Mouse (Mus musculus): ENCODE results near the gene Usp10. TPM values are rescaled to one million over a fixed set of nuclear protein-coding genes. Genes with fewer than 3 reads are reported as not detected.

Usp10 gene
- polyA plus RNA-seq, 1 experiment from 2014 or later, result 40.8 TPM

- H3K4me3 ChIP-seq (ENCODE audit: inconsistent target), result no peak overlapping the region
Observed at GRCm38 (mm10) chr8:120000461-120000860, 90.3 kb downstream of the Usp10 start.

GRCm38 (mm10) chr8:120001712-120002111 is 91.6 kb downstream of the Usp10 start:
- WGBS (ENCODE audit: missing documents), result 91% methylated on average over 7 of the region's 7 CpGs
- Histone ChIP-seq H3K79me2 (ENCODE audit: inconsistent target) (no peaks in the 10 kb centered on the region), H3K27ac (no peak overlapping the region), H3K36me3 (ENCODE audit: inconsistent target) (no peaks in the 10 kb centered on the region), H3K4me3 (ENCODE audit: inconsistent target) (no peak overlapping the region)

More at GRCm38 (mm10) chr8:120000461-120000860, 90.3 kb downstream of the Usp10 start:
- no peak overlapping the region for H3K27ac ChIP-seq
- H3K79me2 ChIP-seq (ENCODE audit: inconsistent target), result no peaks in the 10 kb centered on the region
- H3K36me3 ChIP-seq (ENCODE audit: inconsistent target), result no peaks in the 10 kb centered on the region
- WGBS (ENCODE audit: missing documents), result 91% methylated on average over 7 of the region's 8 CpGs

- WGBS (ENCODE audit: missing documents), result 90% methylated on average over 9 of the region's 9 CpGs
- Histone ChIP-seq H3K79me2 (ENCODE audit: inconsistent target) (no peaks in the 10 kb centered on the region), H3K27ac (no peak overlapping the region), H3K36me3 (ENCODE audit: inconsistent target) (no peaks in the 10 kb centered on the region), H3K4me3 (ENCODE audit: inconsistent target) (no peak overlapping the region)
Observed at GRCm38 (mm10) chr8:120002348-120002747, 92.2 kb downstream of the Usp10 start.

- 82% methylated on average over 14 of the region's 14 CpGs for WGBS (ENCODE audit: missing documents)
- no peak overlapping the region for H3K4me3 ChIP-seq (ENCODE audit: inconsistent target)
- H3K79me2 ChIP-seq (ENCODE audit: inconsistent target), result no peaks in the 10 kb centered on the region
- no peaks in the 10 kb centered on the region for H3K36me3 ChIP-seq (ENCODE audit: inconsistent target)
- H3K27ac ChIP-seq, result no peak overlapping the region
Observed at GRCm38 (mm10) chr8:120004154-120004702, 94.1 kb downstream of the Usp10 start.

GRCm38 (mm10) chr8:120004705-120005381 is 94.7 kb downstream of the Usp10 start:
- no peak overlapping the region for H3K4me3 ChIP-seq (ENCODE audit: inconsistent target)
- 97% methylated on average over 2 of the region's 2 CpGs for WGBS (ENCODE audit: missing documents)
- H3K27ac ChIP-seq, result no peak overlapping the region
- no peaks in the 10 kb centered on the region for H3K36me3 ChIP-seq (ENCODE audit: inconsistent target)
- H3K79me2 ChIP-seq (ENCODE audit: inconsistent target), result no peaks in the 10 kb centered on the region

- WGBS (ENCODE audit: missing documents), result 88% methylated on average over 9 of the region's 9 CpGs
- Histone ChIP-seq H3K4me3 (ENCODE audit: inconsistent target) (no peak overlapping the region), H3K36me3 (ENCODE audit: inconsistent target) (no peaks in the 10 kb centered on the region), H3K27ac (no peak overlapping the region), H3K79me2 (ENCODE audit: inconsistent target) (no peaks in the 10 kb centered on the region)
Observed at GRCm38 (mm10) chr8:120006645-120007160, 96.5 kb downstream of the Usp10 start.

Other genes starting within 250 kb of the Usp10 start
- not detected in 3 replicates for gene Wfdc1, start 244.0 kb upstream of the Usp10 start, polyA plus RNA-seq (2018)
- not detected in 3 replicates for gene Atp2c2, start 210.4 kb upstream of the Usp10 start, polyA plus RNA-seq (2018)
- gene Tldc1, start 131.9 kb upstream of the Usp10 start, polyA plus RNA-seq (2018), result 9.6 to 10.4 TPM (median 10.1 TPM) in 3 replicates
- 407 to 941 TPM (median 598 TPM) in 3 replicates for gene Cotl1, start 69.8 kb upstream of the Usp10 start, polyA plus RNA-seq (2018)
- gene Klhl36, start 48.1 kb upstream of the Usp10 start, polyA plus RNA-seq (2018), result 2.8 to 6.7 TPM (median 5.1 TPM) in 3 replicates
- 24.2 to 47.1 TPM (median 38.5 TPM) in 3 replicates for gene Gm20388, start 481 bp downstream of the Usp10 start, polyA plus RNA-seq (2018)
- 0.07 to 0.09 TPM in 2 of 3 replicates, not detected in the other for gene Crispld2, start 82.1 kb downstream of the Usp10 start, polyA plus RNA-seq (2018)
- gene Zdhhc7, start 191.1 kb downstream of the Usp10 start, polyA plus RNA-seq (2018), result 18.5 to 34.0 TPM (median 27.8 TPM) in 3 replicates
- gene 6430548M08Rik, start 203.8 kb downstream of the Usp10 start, polyA plus RNA-seq (2018), result 25.6 to 29.2 TPM (median 26.4 TPM) in 3 replicates